Mouse (Mus musculus) activated CD4-positive, CD25-positive, alpha-beta regulatory T cell, adult 9 weeks (primary cell): ENCODE measurements around the gene Plg. TPM values are rescaled to one million over a fixed set of nuclear protein-coding genes. Genes with fewer than 3 reads are reported as not detected.

Source experiments
- polyA plus RNA-seq: library from polyadenylated mRNA; unstranded; fragments of 100-300 nt; shearing (Covaris generic); gene quantifications from one replicate; pipeline ENCODE4 v1.2.1, GENCODE M21; 2017

Gene Plg
- not detected for polyA plus RNA-seq

DNA sequence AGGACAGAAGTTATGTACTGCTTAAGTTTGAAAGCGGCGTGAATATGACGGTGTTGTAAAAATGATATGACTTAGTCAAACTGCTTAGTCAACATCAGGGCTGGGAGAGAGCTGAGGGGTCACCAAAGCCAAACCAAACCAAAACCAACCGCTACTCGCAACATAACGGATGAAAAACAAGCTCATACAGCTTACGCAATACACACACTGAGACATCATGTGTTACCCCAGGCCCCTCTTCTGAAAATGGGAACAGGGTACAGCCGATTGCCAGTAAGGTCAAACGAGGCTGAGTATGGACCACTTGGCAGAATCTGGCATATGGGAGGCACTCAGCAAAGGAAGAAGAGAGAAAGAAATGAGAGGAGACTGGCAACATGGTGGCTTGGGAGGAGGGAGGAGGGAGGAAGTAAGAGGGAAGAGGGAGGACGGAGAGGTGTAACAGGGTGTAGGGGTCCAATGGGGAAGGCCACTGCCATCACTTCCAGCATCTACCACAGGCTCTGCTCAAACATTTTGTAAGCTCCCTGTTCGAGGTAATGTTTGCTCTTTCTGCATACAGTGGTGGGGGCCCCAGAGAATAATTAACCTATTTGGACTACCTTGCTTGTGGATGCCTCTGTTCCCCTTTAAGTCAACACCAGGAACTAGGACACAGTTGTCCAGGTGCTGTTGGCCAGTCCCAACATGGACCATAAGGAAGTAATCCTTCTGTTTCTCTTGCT lies at the start of gene Plg:
TSS of gene Plg (plus strand) at position 628 of the 725 bp plus-strand sequence.

Other genes starting within 250 kb of the Plg start
- 25.8 TPM for gene Map3k4, start 59.8 kb upstream of the Plg start, polyA plus RNA-seq
- not detected for gene Slc22a3, start 129.1 kb downstream of the Plg start, polyA plus RNA-seq
- 4.8 TPM for gene Slc22a2, start 205.5 kb downstream of the Plg start, polyA plus RNA-seq